Mouse (Mus musculus) small intestine, adult 2 months (tissue): ENCODE data around the gene Tcf7.

Source experiments
- CTCF ChIP-seq: fragments of 200-500 bp; IDR thresholded peaks from 2 replicates; pipeline ENCODE4 v1.5.1; 2012; ENCODE audit warnings: low read depth, mild to moderate bottlenecking, control low read depth, inconsistent platforms, low read length, moderate library complexity, mixed read lengths; ENCODE audit not compliant: insufficient replicate concordance, insufficient read length; ENCODE audit errors: extremely low read depth
- POLR2A ChIP-seq: fragments of 200-500 bp; IDR thresholded peaks from 2 replicates; pipeline ENCODE4 v1.6.1; 2012; ENCODE audit warnings: low read depth, mild to moderate bottlenecking, control low read depth, inconsistent platforms, low read length, moderate library complexity

DNA sequence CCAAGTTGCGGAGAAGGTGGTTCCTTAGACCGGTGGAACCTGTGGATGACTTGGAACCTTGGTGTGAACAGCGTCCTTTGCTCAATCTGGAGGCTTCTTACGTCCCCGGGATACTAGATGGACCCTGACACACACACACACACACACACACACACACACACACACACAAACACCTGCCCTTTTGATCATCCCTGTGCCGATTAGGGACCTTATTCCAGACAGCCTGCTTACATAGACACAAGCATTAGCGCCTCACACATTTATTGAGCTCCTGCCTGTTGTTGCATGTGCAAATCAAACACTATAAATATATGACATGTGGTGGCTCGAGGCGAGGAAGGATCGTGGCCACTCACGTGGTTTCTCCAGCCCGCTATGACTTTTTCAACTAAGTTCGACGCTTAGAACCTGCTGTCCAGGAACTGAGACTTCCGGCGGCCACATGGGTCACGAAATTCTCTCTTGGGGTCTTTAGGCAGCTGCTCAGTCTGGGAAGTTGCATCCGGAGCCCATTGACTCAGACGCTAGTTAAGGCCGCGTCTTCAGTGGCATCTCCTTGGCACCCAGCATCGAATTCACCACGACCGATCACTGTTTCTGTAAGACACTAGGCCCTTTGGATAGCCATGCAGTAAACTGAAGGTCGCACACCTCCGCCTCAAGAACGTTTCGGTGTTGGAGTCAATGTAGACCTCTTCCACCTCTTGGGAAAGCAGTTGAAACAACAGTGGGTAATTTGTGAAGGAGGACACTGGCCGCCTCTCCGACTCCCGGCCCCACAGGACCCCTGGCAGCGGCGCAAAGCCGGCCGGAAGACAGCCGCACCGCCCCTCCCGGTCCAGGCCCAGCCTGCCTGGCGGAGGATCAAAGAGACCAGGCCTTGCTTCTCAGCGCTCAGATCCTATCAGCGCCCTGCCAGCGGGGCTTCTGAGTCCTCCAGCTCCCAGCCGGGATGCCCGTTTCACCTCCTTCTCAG is 1.1 kb upstream of the Tcf7 start:
- TF ChIP-seq CTCF (no peak), POLR2A (no peak)
